Mouse (Mus musculus): ENCODE results near the gene Scfd1. TPM values are rescaled to one million over a fixed set of nuclear protein-coding genes. Genes with fewer than 3 reads are reported as not detected.

The Scfd1 gene
- polyA plus RNA-seq, 1 experiment from 2014 or later: 79.8 TPM

Other genes starting within 250 kb of the Scfd1 start
- gene G2e3, start 29.4 kb upstream of the Scfd1 start, polyA plus RNA-seq (2016; fragmentation: Nextera tagmentation; extraction: Ambion mirVana): 50.0 and 50.3 TPM in 2 replicates
- 1.4 TPM in 2 replicates for gene Coch, start 215.8 kb downstream of the Scfd1 start, polyA plus RNA-seq (2016; fragmentation: Nextera tagmentation; extraction: Ambion mirVana)